Mouse (Mus musculus): ENCODE results near the gene Cacna1e. TPM values are rescaled to one million over a fixed set of nuclear protein-coding genes. Genes with fewer than 3 reads are reported as not detected.

Cacna1e gene
- total RNA-seq, 2 experiments from 2014 or later: 2.1 to 3.8 TPM

- ATAC-seq (replicated peaks; ENCODE audit: low FRiP score, poor library complexity, severe bottlenecking): no peak
These were observed 42.0 kb downstream of the Cacna1e start for GRCm38 (mm10) chr1:154842336-154842735.

- ATAC-seq (replicated peaks; ENCODE audit: low FRiP score, poor library complexity, severe bottlenecking): no peak
These were observed 43.2 kb downstream of the Cacna1e start for GRCm38 (mm10) chr1:154841057-154841630.

GRCm38 (mm10) chr1:154839272-154839671 is 45.0 kb downstream of the Cacna1e start:
- ATAC-seq (replicated peaks; ENCODE audit: low FRiP score, poor library complexity, severe bottlenecking): no peak

GRCm38 (mm10) chr1:154836473-154836872 is 47.8 kb downstream of the Cacna1e start:
- ATAC-seq (replicated peaks; ENCODE audit: low FRiP score, poor library complexity, severe bottlenecking): no peak

GRCm38 (mm10) chr1:154832168-154832539 is 52.1 kb downstream of the Cacna1e start:
- ATAC-seq (replicated peaks; ENCODE audit: low FRiP score, poor library complexity, severe bottlenecking): no peak

GRCm38 (mm10) chr1:154831269-154832167 is 52.8 kb downstream of the Cacna1e start:
- no peak for ATAC-seq (replicated peaks; ENCODE audit: low FRiP score, poor library complexity, severe bottlenecking)

- no peak for ATAC-seq (replicated peaks; ENCODE audit: low FRiP score, poor library complexity, severe bottlenecking)
These were observed 54.2 kb downstream of the Cacna1e start for GRCm38 (mm10) chr1:154830051-154830450.

GRCm38 (mm10) chr1:154823098-154823497 is 61.2 kb downstream of the Cacna1e start:
- ATAC-seq (replicated peaks; ENCODE audit: low FRiP score, poor library complexity, severe bottlenecking): no peak

- ATAC-seq (replicated peaks; ENCODE audit: low FRiP score, poor library complexity, severe bottlenecking): no peak
These were observed 63.9 kb downstream of the Cacna1e start for GRCm38 (mm10) chr1:154820422-154820821.

- no peak for ATAC-seq (replicated peaks; ENCODE audit: low FRiP score, poor library complexity, severe bottlenecking)
These were observed 64.3 kb downstream of the Cacna1e start for GRCm38 (mm10) chr1:154819960-154820359.

- no peak for ATAC-seq (replicated peaks; ENCODE audit: low FRiP score, poor library complexity, severe bottlenecking)
These were observed 65.6 kb downstream of the Cacna1e start for GRCm38 (mm10) chr1:154818742-154819141.

GRCm38 (mm10) chr1:154816836-154817235 is 67.5 kb downstream of the Cacna1e start:
- ATAC-seq (replicated peaks; ENCODE audit: low FRiP score, poor library complexity, severe bottlenecking): no peak

- ATAC-seq (replicated peaks; ENCODE audit: low FRiP score, poor library complexity, severe bottlenecking): no peak
These were observed 68.0 kb downstream of the Cacna1e start for GRCm38 (mm10) chr1:154816267-154816666.

GRCm38 (mm10) chr1:154805742-154806141 is 78.6 kb downstream of the Cacna1e start:
- ATAC-seq (replicated peaks; ENCODE audit: low FRiP score, poor library complexity, severe bottlenecking): no peak

GRCm38 (mm10) chr1:154805038-154805437 is 79.3 kb downstream of the Cacna1e start:
- no peak for ATAC-seq (replicated peaks; ENCODE audit: low FRiP score, poor library complexity, severe bottlenecking)

- no peak for ATAC-seq (replicated peaks; ENCODE audit: low FRiP score, poor library complexity, severe bottlenecking)
These were observed 81.9 kb downstream of the Cacna1e start for GRCm38 (mm10) chr1:154802301-154802904.

- no peak for ATAC-seq (replicated peaks; ENCODE audit: low FRiP score, poor library complexity, severe bottlenecking)
These were observed 85.0 kb downstream of the Cacna1e start for GRCm38 (mm10) chr1:154799257-154799656.

GRCm38 (mm10) chr1:154798771-154799170 is 85.5 kb downstream of the Cacna1e start:
- no peak for ATAC-seq (replicated peaks; ENCODE audit: low FRiP score, poor library complexity, severe bottlenecking)

- ATAC-seq (replicated peaks; ENCODE audit: low FRiP score, poor library complexity, severe bottlenecking): no peak
These were observed 87.6 kb downstream of the Cacna1e start for GRCm38 (mm10) chr1:154796685-154797084.

- ATAC-seq (replicated peaks; ENCODE audit: low FRiP score, poor library complexity, severe bottlenecking): no peak
These were observed 89.8 kb downstream of the Cacna1e start for GRCm38 (mm10) chr1:154794518-154794951.
